Mouse (Mus musculus): ENCODE data around the gene Arid5a. TPM values are rescaled to one million over a fixed set of nuclear protein-coding genes. Genes with fewer than 3 reads are reported as not detected.

The Arid5a gene
- polyA plus RNA-seq (2017; shearing (Covaris generic)), result 674 TPM

DNA sequence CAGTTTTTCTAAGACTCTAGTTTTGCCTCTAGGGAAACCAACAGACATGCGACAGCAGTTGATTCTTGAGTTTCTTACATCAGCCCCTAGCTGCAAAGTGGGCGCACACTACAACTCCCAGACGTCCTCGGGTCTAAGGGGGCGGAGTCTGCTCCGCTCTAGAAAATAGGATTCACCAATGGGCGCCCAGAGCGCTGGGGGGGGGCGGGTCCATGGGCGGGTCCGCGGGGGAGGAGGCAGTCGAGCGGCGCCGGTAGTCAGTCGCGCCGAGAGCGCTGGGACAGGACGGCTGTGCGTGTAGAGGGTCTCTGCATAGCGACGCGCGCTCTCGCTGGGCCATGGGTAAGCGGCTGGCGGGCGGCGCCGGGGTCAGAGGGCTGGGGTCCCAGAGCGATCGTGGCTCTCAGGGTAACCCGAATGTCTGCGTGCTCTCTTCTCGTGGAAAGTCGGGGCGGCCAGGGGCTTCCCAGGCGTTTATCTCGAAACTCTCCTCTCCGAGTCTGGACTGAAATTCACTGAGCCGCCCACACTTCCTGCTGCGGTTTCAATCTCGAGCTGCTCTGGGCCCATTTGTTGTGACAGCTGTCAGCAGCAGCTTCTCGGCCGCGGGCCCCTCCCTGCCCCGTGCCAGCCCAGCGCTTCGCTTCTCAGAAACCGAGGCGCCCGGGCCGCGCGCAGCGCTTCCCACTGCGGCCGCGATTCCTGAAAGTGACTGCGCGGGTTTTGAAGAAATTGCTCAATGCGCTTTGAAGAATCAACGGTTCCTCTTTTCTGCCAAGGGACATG is at the start of gene Arid5a:
Arid5a (plus strand) TSS at position 239 of the 786 bp plus-strand sequence.

DNA sequence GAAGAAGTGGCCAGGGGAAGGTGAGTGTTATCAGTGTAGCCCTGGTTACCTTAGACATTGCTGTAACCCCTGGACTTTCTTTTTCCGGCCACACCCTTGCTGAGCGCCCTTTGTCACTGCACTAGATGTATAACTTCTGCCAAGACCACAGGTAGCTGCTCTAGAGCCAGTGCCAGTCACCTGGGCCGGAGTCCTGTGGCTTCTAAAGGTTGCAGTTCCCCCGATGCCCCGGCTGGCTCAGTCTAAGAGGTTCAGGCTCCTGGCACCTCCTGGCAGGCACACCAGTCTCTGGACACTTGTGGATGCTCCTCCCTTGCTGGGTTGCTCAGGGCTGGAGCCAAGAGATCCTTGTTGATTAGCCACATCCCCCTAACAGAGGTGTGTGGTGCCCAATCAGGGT is 33.1 kb upstream of the Arid5a start, which contains the start of gene Neurl3:
Neurl3 (minus strand) TSS at position 225 of the 400 bp plus-strand sequence.

DNA sequence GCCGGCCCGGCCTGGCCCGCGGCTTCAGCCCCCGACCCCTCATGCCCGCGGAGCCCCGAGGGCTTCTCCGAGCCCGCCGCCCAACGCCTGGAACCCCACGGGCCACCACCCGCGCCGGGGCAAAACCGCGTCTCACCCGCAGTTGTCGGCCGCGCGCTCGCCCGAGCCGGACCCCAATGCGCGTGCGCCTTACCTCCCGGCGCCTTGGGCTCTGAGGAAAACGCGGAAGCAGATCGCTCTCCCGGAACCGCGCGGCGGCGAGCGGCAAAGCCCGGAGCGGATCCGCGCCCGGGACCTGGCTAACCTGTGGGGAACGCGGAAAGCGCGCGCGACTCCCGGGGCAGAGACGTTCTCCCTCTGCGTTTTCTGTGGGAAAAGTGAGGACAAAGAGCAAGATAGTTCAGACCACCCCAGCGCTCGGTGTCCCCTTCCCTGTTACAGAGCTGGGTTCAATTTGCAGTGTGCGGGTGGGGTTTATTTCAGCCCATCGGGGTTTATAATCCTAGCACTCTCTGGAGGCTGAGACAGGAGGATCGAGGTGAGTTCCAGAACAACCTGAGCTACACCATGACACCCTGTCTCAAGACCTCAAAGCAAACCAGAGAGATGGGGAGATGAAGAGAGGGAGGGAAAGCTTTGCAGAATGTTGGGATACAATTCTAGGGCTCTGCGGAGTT is 61.6 kb downstream of the Arid5a start, which contains the start of gene Kansl3:
Kansl3 (minus strand) TSS at position 213 of the 677 bp plus-strand sequence.

DNA sequence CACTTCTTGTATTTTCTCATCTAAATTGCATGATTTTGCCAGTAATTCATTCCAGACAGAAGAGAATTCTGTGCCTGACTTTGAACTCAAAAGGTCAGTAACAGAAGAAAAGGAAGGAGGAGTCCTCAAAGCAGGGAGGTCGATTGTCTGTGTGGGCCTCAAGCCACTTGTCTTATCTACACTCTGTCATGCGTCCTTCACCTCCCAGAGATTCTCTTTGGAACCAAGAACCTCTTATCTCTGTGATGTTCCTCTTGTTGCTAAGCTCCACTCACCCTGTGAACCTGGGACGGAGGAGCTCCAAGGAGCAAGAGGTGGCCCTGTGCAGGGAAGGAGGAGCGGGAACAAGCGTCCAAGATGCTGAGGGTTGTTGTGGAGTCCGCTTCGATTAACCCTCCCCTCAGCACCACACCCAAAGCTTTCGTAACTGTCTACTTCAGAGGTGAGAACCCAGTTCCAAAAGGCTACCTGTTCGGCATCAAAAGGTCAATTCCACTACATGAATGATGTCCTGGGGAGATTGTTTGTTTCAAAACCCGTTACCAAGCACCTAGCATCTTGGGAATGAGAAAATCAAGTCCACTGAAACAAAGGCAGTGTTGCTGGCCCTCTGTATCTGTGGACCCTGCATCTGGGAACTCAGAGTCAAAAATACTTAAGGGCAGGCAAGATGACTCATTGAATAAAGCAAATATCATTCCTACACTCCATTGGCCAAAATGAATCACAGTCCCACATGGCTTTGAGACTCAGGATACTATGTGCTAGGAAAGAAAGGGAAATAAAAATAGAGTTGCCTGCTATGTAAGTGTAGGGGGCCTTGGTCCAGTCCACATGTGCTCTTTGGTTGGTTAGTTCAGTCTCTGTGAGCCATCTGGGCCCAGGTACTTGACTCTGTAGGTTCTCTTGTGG is 64.7 kb downstream of the Arid5a start, which contains the start of gene Fer1l5:
Fer1l5 (plus strand) TSS at position 358 of the 912 bp plus-strand sequence.

Other genes starting within 250 kb of the Arid5a start
- 18.8 TPM for gene Hs6st1, start 239.3 kb upstream of the Arid5a start, polyA plus RNA-seq (2017; shearing (Covaris generic))
- 77.7 TPM for gene Uggt1, start 63.0 kb upstream of the Arid5a start, polyA plus RNA-seq (2017; shearing (Covaris generic))
- 512 TPM for gene Neurl3, start 33.1 kb upstream of the Arid5a start, polyA plus RNA-seq (2017; shearing (Covaris generic))
- 65.8 TPM for gene Kansl3, start 61.4 kb downstream of the Arid5a start, polyA plus RNA-seq (2017; shearing (Covaris generic))
- 1.0 TPM for gene Fer1l5, start 64.6 kb downstream of the Arid5a start, polyA plus RNA-seq (2017; shearing (Covaris generic))
- gene Lman2l, start 137.5 kb downstream of the Arid5a start, polyA plus RNA-seq (2017; shearing (Covaris generic)), result 23.5 TPM
- gene Cnnm4, start 163.9 kb downstream of the Arid5a start, polyA plus RNA-seq (2017; shearing (Covaris generic)), result 6.1 TPM
- 25.3 TPM for gene Cnnm3, start 204.1 kb downstream of the Arid5a start, polyA plus RNA-seq (2017; shearing (Covaris generic))
- gene Ankrd23, start 229.2 kb downstream of the Arid5a start, polyA plus RNA-seq (2017; shearing (Covaris generic)), result 14.7 TPM
- 1.9 TPM for gene Gm42417, start 231.7 kb downstream of the Arid5a start, polyA plus RNA-seq (2017; shearing (Covaris generic))
- 23.1 TPM for gene Ankrd39, start 239.7 kb downstream of the Arid5a start, polyA plus RNA-seq (2017; shearing (Covaris generic))